In genomic region chr5:144040720-144041364, GRCm38 (mm10) we compare ENCODE assay signal across 7 mouse cellular contexts. TPM values are rescaled to one million over a fixed set of nuclear protein-coding genes. Genes with fewer than 3 reads are reported as not detected.
DNase-seq lines count a peak whose midpoint lies in the region; ATAC-seq and TF ChIP-seq lines count a peak whose summit lies in the region.

No protein-coding gene starts in this region.

- peak; percentile 49; the same call in 1 of the 2 replicates for ATAC-seq in cerebellum, adult (ENCODE audit: insufficient number of reproducible peaks, low FRiP score, low TSS enrichment)
- 0 out of 2 replicates have a peak, but pooled peaks have one; percentile 42 for ATAC-seq in frontal cortex, adult (ENCODE audit: low TSS enrichment)

- DNase-seq in R1 (ENCODE audit: low read depth, low spot score), result peak; percentile 88
- DNase-seq in hindlimb bud, embryonic 11.5 days (ENCODE audit: extremely low spot score, low read depth, low spot score), result peak; percentile 41
- DNase-seq in left cerebral cortex, adult 2 months (ENCODE audit: extremely low spot score in 1 of 2, low spot score in 2 of 2), result peak; percentile 67 to 81
- DNase-seq in mesoderm, embryonic 11.5 days (ENCODE audit: low read depth, low spot score), result peak; percentile 81
- DNase-seq in skeletal muscle tissue, adult 2 months (ENCODE audit: low read depth, low spot score), result peak; percentile 22

- H3K27ac ChIP-seq in left cerebral cortex, adult 2 months, result no peak overlapping the region

- TF ChIP-seq CTCF in left cerebral cortex, adult 2 months (IDR thresholded peaks at IDR 0.05), result peak; percentile 99

- intact Hi-C loops in left cerebral cortex, adult 2 months (cut with DNase I), result loop anchor here (1.0 kb wide), 1 partner anchor 113 kb away; no protein-coding TSS in a partner anchor

- peak overlapping the region; percentile 16; the same call in 1 of the 2 replicates for H3K4me3 ChIP-seq in left cerebral cortex, adult 2 months

RNA-seq across cellular contexts. Expression of gene Ocm, which starts 14.4 kb away (rescaled TPM):
- total RNA-seq in left cerebral cortex, adult 2 months (2021), result 1 to 10 TPM; 1.1 to 2.2 TPM

RNA-seq across cellular contexts. Expression of gene Ccz1, which starts 26.2 kb away (rescaled TPM):
- 10 to 100 TPM; 40.9 to 43.0 TPM for total RNA-seq in left cerebral cortex, adult 2 months (2021)

RNA-seq across cellular contexts. Expression of gene Lmtk2, which starts 59.4 kb away (rescaled TPM):
- 100 to 1,000 TPM; 171 to 173 TPM for total RNA-seq in left cerebral cortex, adult 2 months (2021)

Comparison
In these comparisons a context has a peak if more than half of its experiments do, and no peak if none do; other contexts are left out.
1. DNase-seq: peak in every context shown above with its lines; median percentile 88 in R1; 81 in mesoderm, embryonic 11.5 days; 74 in left cerebral cortex, adult 2 months; 41 in hindlimb bud, embryonic 11.5 days; 22 in skeletal muscle tissue, adult 2 months.